Mouse (Mus musculus): ENCODE results near the gene Fam81a. TPM values are rescaled to one million over a fixed set of nuclear protein-coding genes. Genes with fewer than 3 reads are reported as not detected.

The Fam81a gene
- total RNA-seq (2015; ENCODE audit: low replicate concordance): not detected in 2 replicates
- total RNA-seq (2017; ENCODE audit: low replicate concordance): not detected in 2 replicates

DNA sequence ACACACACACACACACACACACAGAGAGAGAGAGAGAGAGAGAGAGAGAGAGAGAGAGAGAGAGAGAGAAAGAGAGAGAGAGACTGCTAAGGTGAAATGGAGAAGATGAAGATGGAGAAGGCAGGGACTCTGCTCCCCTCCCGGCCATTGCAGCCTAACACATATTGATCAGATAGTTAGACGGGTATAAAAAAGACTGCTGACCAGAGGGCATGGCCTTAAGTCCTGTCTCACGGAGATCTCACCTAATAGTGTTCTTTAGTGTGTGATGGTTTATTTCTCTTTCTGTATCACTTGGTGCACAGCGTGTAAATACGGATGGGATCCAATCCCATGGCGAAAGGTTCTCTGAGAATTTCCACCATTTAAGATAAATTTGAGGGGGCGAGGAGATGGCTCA, at the start of gene Fam81a:
Fam81a (minus strand) TSS at position 101 of the 400 bp plus-strand sequence.
- ATAC-seq (replicated peaks; ENCODE audit: low FRiP score, poor library complexity, severe bottlenecking): no peak

DNA sequence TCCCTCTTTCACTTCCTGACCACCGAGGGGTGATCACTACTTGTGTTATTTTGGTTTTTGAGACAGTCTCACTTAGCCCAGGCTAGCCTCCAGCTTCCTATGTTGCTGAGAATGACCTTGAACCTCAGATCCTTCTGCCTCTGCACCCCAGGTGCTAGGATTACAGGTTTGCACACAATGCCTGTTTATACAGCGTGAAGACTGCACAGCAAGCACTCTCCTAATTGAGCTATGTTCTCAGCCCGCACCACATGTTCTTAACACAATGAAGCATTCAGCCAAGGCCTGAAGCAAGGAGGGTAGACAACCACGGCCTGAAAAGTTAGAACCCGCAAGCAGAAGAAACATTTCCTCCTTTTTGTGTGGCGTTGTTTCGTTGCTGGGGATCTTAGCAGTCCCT, 40.3 kb upstream of the Fam81a start:
- no peak for ATAC-seq (replicated peaks; ENCODE audit: low FRiP score, poor library complexity, severe bottlenecking)

DNA sequence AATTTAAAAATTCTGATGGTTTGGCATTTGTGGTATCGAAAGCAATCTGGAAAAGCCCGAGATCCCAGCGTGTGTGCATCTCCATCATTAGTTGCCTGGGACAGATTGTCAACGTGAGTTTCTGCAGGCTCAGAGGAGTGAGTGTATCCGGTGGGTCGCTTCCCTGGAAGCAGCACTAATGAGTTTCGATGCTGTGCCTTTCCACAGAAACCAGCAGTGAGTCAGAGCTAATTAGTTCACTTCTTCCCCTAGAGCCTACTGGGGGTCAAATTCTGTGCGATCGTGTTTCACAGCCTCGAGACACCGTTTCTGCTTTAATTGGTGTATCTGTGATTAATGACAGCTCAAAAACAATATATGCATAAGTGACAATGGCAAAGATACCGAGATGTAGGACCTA, 39.4 kb upstream of the Fam81a start:
- ATAC-seq (replicated peaks; ENCODE audit: low FRiP score, poor library complexity, severe bottlenecking): no peak

DNA sequence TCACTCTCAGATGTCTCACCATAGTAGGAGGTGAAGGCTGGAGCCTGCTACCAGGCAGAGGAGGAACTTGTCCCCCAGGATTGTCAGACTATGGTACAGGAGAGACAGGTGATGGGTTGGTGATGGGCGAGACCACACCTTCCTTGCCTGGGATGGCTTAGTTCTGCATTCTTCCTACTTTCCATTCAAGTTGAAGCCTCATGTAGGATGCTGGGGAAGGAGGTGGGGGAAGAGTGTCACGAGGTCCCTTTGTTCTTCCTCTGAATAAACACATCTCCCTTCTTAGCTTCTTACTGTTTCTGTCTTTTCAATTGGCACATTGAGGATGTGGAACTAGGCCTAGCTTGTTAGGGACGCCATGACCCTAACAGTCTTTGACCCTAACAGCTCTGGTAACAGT, 33.9 kb upstream of the Fam81a start:
- ATAC-seq (replicated peaks; ENCODE audit: low FRiP score, poor library complexity, severe bottlenecking): no peak

DNA sequence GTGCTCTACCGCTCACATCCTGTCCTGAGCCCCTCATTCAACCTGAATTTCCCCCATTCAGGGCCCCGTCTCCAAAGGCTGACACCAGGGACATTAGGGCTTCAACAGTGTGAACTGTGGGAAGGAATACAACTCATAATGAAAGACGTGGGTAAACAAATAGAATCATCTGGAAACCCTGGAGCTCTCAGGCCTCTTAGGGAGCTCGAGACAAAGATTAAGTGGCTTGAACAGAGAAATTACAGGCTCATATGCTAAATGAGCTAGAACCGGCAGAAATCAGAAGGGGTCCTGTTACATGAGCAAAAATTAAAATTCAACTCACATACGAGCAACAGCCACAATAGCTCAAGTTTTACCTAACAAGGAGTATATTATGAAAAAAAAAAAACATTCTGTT, 32.5 kb upstream of the Fam81a start:
- ATAC-seq (replicated peaks; ENCODE audit: low FRiP score, poor library complexity, severe bottlenecking): no peak

DNA sequence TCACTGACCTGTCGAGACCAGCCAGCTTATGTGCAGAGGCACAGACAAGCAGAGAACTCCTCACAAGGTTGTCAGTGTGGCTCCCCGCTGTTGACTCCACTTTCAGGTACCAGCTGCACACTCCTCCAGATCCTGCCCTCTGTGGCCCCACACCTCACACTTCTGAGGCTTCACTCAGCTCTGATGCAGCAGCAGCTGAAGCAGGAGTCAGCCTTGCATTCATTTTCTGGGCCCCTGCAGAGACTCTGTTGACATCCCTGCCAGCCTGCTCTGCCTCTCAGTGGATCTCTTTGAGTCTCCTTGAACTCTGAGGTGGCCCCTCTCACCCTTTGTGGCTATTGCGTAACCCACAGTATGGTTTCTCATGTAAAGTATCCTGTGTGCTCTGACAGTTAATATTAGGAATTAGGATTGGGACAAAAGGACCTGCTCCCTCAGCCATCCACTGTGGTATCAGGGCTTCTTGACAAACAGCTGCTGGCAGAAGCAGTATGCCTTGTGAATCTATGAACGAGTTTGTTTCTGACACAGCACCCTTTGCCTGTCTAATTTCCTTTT, 32.0 kb upstream of the Fam81a start:
- no peak for ATAC-seq (replicated peaks; ENCODE audit: low FRiP score, poor library complexity, severe bottlenecking)

DNA sequence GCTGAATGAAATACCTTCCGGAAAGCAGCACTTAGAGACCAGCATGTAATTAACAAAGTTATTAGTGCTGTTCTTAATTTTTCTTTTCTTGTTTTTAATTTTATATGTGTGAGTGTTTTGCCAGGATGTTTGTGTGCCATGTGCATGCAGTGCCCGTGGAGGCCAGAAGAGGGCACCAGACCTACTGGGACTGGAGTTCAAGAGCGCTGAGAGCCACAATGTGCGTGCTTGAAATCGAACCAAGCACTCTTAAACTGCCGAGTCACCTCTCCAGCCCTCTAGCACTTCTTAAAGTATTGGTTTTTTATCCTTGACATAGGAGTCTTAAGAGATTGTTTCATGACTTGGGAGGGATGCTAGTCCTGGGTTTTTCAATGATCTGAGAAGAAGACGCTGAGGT, 26.6 kb upstream of the Fam81a start:
- 0 out of 2 replicates have a peak, but pooled peaks have one; percentile 55 for ATAC-seq (replicated peaks; ENCODE audit: low FRiP score, poor library complexity, severe bottlenecking)

DNA sequence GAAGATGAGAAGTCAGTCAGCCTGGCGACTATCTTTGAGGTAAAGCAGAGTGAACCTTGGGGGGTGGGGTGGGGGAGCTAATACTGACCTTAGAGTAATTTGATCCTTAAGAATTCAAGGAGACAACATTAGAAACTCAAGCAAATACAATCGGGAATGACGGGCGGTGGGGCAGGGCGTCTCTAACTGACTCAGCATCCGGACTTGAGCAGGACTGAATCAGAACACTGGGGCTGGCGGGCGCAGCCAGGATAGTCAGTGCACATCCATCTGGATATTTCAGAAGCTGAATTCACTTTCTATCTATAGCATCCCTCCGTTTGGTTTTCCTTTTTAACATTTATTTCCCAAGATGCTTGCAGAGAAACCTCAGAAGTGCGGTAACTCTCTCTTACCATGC, 17.7 kb upstream of the Fam81a start:
- no peak for ATAC-seq (replicated peaks; ENCODE audit: low FRiP score, poor library complexity, severe bottlenecking)

DNA sequence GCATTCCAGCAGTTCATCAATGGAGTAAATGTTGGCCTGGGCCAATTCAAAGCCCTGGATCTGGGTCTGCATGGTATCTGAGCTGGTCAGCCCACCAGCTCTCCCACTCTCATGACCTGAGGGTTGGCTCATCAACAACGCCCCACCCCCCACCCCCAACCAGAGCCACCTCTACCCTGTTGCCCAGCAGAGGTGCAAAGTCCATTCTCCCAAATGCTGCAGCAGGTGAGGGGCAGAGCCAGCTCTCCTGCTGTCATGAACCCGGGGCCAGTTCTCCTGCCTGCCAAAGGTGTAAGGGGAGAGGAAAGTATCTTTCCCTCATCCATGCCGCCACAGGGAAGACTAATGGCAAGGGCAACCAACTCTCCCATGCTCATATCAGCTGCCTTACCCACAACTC, 5.3 kb upstream of the Fam81a start:
- ATAC-seq (replicated peaks; ENCODE audit: low FRiP score, poor library complexity, severe bottlenecking): no peak

DNA sequence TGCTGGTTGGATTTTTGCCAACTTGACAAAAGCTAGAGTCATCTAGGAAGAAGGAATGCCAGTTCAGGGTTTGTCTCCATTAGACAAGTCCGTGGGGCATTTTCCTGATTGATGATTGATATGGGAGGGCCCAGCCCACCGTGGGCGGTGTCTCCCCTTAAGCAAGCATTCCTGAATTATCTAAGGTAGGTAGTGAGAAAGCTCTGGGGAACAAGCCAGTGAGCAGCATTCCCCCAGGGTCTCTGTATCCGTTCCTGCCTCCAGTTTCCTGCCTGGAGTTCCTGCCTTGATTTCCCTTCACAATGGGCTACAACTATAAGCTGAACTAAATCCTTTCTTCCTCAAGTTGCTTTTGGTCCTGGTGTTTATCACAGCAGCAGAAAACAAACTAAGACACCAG, 3.1 kb upstream of the Fam81a start:
- no peak for ATAC-seq (replicated peaks; ENCODE audit: low FRiP score, poor library complexity, severe bottlenecking)

DNA sequence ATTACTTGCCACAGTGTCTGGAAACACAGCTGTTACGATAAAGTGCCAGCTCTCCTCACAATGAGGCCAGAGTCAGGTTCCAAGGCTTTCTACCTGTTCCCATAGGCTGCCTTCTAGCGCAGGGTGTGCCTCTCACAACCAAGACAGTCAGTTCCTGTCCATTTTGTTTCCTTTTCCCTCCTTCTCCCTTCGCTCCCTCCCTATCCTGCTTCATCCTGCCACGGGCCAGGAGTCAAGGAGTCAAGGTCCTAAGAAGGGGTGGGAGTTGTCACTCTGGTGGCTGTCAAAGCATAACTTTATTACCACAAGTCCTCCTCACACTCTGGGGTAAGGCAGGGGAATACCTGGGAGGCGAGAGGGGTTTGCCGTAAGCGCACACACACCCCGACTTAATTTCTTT, 966 bp upstream of the Fam81a start:
- ATAC-seq (replicated peaks; ENCODE audit: low FRiP score, poor library complexity, severe bottlenecking): no peak

DNA sequence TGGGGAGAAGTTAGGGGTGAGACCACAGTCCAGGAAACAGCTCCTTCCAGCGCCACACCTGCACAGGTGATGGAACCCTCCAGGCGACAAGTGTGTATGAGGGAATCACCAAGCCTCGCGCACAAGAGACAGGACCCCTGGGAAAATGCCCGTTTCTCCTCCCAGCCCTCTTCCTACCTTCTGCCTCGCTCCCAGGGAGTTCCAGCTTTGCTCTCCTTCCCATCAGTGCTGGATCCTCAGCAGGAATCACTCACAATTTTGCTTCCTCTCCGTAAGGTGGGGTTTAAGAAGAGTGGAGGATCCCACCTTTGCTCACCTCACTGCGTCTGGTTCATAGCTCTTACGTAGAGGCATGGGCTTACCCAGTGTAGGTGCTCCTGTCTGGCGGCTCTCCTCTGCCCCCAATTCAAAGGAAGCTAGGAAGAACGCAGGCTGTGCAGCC, 454 bp downstream of the Fam81a start:
- no peak for ATAC-seq (replicated peaks; ENCODE audit: low FRiP score, poor library complexity, severe bottlenecking)

DNA sequence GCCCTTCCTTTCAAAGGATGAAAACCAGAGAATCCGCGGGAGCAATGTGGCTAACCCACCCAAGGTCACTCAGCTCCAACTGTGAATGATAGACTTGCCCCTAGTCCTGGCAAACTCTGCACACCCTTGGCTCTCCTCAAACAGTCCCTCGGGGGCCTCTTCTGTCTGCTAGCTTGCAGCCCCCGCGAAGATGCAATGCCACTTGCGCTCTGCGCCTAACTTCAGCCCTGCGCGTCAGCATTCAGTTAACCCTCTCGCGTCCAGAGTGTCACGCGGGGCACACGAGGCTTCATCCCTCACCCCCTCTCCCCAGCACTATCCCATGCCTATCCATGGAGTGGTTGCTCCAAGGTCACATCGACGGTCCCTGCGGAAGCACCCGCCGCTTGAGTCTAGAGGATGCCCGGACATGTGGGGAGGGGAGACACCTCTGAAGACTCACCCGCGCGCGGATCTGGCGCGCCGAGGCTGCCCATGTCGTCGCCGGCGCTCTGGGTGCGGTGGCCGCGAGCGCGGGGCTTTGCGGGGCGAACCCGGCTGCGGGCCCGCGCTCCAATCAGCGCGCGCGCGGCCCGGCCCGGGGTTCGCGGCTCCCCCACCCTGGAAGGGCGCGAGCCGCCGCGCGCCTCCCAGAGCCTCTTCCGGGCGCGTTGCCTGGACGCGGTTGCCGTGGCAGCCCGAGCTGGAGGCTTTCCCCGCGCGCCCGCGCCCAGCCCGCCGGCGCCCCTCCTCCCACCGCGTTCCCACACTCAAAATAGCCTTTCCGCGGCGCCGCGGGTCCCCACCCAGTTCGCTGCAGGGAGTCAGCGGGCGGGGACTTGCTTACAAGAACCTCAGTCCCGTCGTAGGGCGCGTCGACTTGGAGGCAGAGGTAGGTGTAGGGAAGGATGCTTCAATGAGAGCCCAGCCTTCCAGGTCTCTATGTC, 1.2 kb downstream of the Fam81a start:
- ATAC-seq (replicated peaks; ENCODE audit: low FRiP score, poor library complexity, severe bottlenecking): no peak

DNA sequence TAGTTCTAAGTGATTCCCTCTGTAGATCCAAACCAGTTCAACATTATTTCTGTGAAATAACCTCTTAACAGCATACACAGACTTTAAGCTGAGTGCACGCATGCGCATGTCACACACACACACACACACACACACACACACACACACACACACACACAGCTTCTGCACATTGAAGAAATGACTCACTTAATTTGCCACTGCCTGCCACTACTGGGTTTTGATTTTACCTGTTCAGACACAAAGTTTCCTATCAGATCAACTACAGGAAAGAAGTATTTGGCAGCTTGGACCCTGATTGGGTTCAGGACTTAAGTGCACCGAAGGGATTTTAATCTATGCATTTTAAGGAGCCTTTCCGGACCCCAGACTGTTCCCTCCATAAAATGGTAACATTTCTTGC, 2.0 kb downstream of the Fam81a start:
- ATAC-seq (replicated peaks; ENCODE audit: low FRiP score, poor library complexity, severe bottlenecking): no peak

DNA sequence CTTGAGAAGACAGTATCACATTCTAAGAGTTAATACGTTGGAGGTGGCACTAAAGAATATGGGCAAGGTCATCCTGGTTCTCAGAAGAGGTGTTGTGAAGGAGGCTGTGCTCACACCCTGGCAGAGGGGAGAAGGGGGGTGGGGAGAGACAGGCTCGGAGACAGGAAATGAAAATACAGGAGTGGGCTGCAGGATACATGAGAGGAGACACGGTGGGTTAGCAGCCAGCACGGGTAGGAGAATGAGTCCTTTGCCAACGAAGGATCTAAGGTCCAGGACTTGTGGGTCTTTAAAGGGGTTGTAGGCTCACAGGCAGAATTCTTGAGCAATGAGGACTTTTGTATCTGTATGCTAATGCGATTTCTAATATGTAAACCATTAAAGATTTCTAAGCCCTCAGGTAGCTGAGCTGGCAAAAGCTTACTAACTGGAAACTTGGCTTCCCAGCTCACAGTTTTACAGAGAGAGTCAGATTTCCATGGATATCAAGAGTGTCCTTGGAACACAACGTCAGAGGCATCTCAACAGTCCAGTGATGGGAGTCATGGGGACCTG, 3.0 kb downstream of the Fam81a start:
- ATAC-seq (replicated peaks; ENCODE audit: low FRiP score, poor library complexity, severe bottlenecking): no peak

DNA sequence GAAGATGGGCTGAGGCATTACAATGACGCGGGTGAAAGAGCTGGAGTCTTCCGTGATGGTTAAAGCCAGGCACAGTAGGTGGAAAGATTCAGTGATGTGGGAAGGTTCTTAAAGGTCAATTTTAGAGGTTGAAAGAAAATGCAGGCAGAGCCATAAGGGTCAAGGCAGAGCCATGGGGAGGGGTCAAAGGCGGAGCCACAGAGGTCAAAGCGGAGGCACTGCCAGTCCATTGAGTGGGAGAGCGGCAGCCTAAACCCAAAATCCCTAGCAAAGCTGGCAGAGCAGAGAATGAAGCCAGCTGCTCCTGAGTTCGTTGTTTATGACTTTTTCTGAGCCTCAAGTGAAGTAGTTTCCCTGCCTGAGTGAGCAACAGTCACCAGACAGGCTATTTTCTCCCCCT, 3.8 kb downstream of the Fam81a start:
- ATAC-seq (replicated peaks; ENCODE audit: low FRiP score, poor library complexity, severe bottlenecking): no peak

DNA sequence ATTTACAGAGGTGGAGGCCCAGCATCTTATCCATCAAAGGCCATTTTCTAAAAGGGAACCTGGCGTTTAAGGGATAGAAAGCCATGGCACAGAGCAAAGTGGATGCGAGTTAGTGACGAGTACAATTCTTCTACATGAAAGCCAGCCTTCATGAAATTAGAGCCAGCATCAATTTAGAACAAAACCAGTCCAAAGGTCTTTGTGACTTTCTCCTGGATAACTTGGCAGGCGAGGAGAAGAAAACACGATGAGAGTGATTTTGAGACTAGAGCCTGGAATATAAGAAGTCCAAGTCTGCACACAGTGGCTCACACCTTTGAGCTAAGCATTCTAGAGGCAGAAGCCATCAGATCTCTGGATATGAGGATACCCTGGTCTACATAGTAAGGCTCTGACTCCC, 4.4 kb downstream of the Fam81a start:
- no peak for ATAC-seq (replicated peaks; ENCODE audit: low FRiP score, poor library complexity, severe bottlenecking)

DNA sequence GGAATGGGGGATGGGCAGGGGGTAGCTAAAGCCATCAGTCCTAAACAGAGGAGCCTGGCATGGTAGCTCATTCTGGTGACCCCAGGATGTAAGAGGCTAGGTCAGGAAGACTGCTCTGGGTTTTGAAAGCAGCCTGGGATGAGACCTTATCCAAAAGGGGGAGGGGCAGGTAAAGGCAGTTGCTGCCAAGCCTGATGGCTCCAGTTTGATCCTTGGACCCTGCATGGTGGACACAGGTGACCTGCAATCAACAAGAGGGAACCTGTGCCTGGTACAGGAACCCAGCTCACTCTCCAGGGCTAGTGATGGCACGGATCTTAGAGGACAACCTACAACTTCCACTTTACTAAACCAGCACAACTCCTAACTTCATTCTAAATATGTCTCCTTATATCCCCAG, 7.2 kb downstream of the Fam81a start:
- ATAC-seq (replicated peaks; ENCODE audit: low FRiP score, poor library complexity, severe bottlenecking): no peak

DNA sequence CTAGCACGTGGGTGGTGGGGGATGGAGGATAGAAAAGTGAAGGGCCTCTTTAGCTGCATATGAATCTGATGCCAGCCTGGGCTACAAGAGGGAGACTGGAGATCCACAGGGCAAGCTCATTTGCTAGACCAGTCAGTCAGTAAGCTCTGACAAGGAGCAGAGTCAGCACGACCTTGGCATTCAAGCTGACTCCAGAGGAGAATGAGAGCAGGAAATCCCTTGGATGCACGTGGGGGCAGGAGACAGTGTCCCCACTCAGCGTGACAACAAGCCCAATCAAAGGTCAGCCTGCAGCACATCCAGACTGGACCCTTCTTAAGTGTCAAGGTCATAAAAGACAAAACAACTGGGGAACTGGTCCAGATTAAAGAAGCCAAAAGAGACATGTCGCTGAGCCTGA, 7.6 kb downstream of the Fam81a start:
- ATAC-seq (replicated peaks; ENCODE audit: low FRiP score, poor library complexity, severe bottlenecking): no peak

DNA sequence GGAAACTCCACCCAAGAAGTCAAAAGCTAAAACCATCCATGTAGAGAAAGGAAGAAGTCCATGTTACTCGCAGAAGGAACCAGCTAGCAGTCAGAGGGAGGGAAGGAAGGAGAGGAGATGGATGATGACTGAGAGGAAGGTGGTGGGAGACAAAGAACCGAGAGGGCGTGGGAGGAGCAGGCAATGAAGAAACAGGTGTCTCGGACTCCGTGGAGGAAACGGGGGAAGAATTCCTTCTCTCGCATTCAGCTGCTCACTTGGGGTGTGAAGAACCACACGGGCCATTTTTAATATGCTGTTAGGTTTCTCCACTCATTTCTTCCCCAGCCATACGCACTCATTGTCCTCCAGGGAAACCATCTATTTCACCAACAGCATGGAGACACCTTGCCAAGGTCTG, 8.1 kb downstream of the Fam81a start:
- ATAC-seq (replicated peaks; ENCODE audit: low FRiP score, poor library complexity, severe bottlenecking): no peak

DNA sequence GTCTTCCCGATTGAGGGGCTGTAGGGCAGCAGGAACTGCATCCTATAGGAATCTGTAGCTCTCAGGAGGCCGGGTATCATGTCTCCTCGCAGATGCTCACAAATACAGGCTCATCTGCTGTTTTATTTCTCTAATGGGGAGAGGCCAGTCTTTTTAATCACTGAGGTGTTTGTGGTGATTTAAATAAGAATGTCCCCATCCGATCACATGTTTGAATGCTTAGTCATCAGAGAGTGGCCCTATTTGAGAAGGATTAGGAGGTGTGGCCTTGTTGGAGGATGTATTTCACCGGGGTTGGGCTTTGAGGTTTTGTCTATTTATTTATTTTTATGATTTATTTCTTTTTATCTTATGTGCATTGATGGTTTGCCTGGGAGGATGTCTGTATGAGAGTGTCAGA, 11.6 kb downstream of the Fam81a start:
- ATAC-seq (replicated peaks; ENCODE audit: low FRiP score, poor library complexity, severe bottlenecking): no peak

Data from erythroblast, adult 5-6 weeks (primary cell).